8 mouse cellular contexts compared by ENCODE assay signal in genomic region chr11:115512407-115513183, GRCm38 (mm10). TPM values are rescaled to one million over a fixed set of nuclear protein-coding genes. Genes with fewer than 3 reads are reported as not detected.
DNase-seq lines count a peak whose midpoint lies in the region; ATAC-seq lines count a peak whose summit lies in the region.

No protein-coding gene starts in this region.

- WGBS in forebrain, embryonic 14.5 days, result 8% methylated on average over 8 of the region's 8 CpGs

- peak overlapping the region; percentile 91 for H3K4me2 ChIP-seq in forebrain, embryonic 14.5 days (ENCODE audit: low read length)

- peak overlapping the region; percentile 83 for H3K27ac ChIP-seq in forebrain, embryonic 14.5 days (ENCODE audit: low read depth, low read length)

- DNase-seq in layer of hippocampus, adult 9-11 months, result peak; percentile 24
- DNase-seq in layer of hippocampus, postnatal 36 days, result no peak
- peak; percentile 39 for DNase-seq in forebrain, embryonic 14.5 days (ENCODE audit: low spot score)
- peak; percentile 79 for DNase-seq in induced T-regulatory cell, adult 2 months (ENCODE audit: low read depth)
- DNase-seq in lung, postnatal 4 days, result peak; percentile 50 to 53
- DNase-seq in spleen, adult 18-20 months, result peak; percentile 25 to 41
- DNase-seq in layer of hippocampus, adult 9-10 months (ENCODE audit: low spot score), result no peak
- no peak for DNase-seq in frontal cortex, adult 2 months (ENCODE audit: extremely low spot score in 1 of 2, low spot score in 1 of 2)

- no peaks in the 10 kb centered on the region for H3K27me3 ChIP-seq in forebrain, embryonic 14.5 days (replicated peaks; ENCODE audit: control insufficient read depth, insufficient read depth, low read length)

- peak overlapping the region; percentile 100 for H3K9ac ChIP-seq in forebrain, embryonic 14.5 days (ENCODE audit: low read length)

- H3K4me3 ChIP-seq in forebrain, embryonic 14.5 days (ENCODE audit: low read depth, low read length), result peak overlapping the region; percentile 100

- H3K36me3 ChIP-seq in forebrain, embryonic 14.5 days (ENCODE audit: control insufficient read depth, insufficient read depth, low read length), result 0 out of 2 replicates have a peak, but pooled peaks cover 4% of the 10 kb centered on the region

- ATAC-seq in forebrain, embryonic 14.5 days, result no peak

- H3K9me3 ChIP-seq in forebrain, embryonic 14.5 days (replicated peaks; ENCODE audit: control insufficient read depth, low read length), result no peaks in the 10 kb centered on the region

- peaks cover 33% of the 10 kb centered on the region for H3K4me1 ChIP-seq in forebrain, embryonic 14.5 days (ENCODE audit: control insufficient read depth, insufficient read depth, low read length)

RNA-seq across cellular contexts. Expression of gene Jpt1, which starts 1.6 kb away (rescaled TPM):
- 100 to 1,000 TPM; 138 to 161 TPM for total RNA-seq in layer of hippocampus, postnatal 36 days (2021)
- polyA plus RNA-seq in forebrain, embryonic 14.5 days (2014; fragmentation: Nextera tagmentation; extraction: Ambion mirVana), result 2,151 and 2,168 TPM in 2 replicates
- polyA plus RNA-seq in frontal cortex, adult 2 months (2012; rRNA removed), result 209 and 216 TPM in 2 replicates

RNA-seq across cellular contexts. Expression of gene Nt5c, which starts 20.9 kb away (rescaled TPM):
- total RNA-seq in layer of hippocampus, postnatal 36 days (2021), result 10 to 100 TPM; 62.5 to 67.8 TPM
- 95.5 and 107 TPM in 2 replicates for polyA plus RNA-seq in forebrain, embryonic 14.5 days (2014; fragmentation: Nextera tagmentation; extraction: Ambion mirVana)
- 73.9 and 74.9 TPM in 2 replicates for polyA plus RNA-seq in frontal cortex, adult 2 months (2012; rRNA removed)

RNA-seq across cellular contexts. Expression of gene Sumo2, which starts 23.5 kb away (rescaled TPM):
- 100 to 1,000 TPM; 324 to 344 TPM for total RNA-seq in layer of hippocampus, postnatal 36 days (2021)
- 1,356 and 1,420 TPM in 2 replicates for polyA plus RNA-seq in forebrain, embryonic 14.5 days (2014; fragmentation: Nextera tagmentation; extraction: Ambion mirVana)
- 365 and 405 TPM in 2 replicates for polyA plus RNA-seq in frontal cortex, adult 2 months (2012; rRNA removed)

RNA-seq across cellular contexts. Expression of gene Armc7, which starts 37.1 kb away (rescaled TPM):
- total RNA-seq in layer of hippocampus, postnatal 36 days (2021), result 10 to 100 TPM; 10.9 to 11.2 TPM
- polyA plus RNA-seq in forebrain, embryonic 14.5 days (2014; fragmentation: Nextera tagmentation; extraction: Ambion mirVana), result 11.5 and 14.6 TPM in 2 replicates
- polyA plus RNA-seq in frontal cortex, adult 2 months (2012; rRNA removed), result 9.9 TPM in 2 replicates

RNA-seq across cellular contexts. Expression of gene Slc16a5, which starts 50.3 kb away (rescaled TPM):
- total RNA-seq in layer of hippocampus, postnatal 36 days (2021), result not detected
- 0.12 TPM in 1 of 2 replicates, not detected in the other for polyA plus RNA-seq in forebrain, embryonic 14.5 days (2014; fragmentation: Nextera tagmentation; extraction: Ambion mirVana)
- 0.06 TPM in 1 of 2 replicates, not detected in the other for polyA plus RNA-seq in frontal cortex, adult 2 months (2012; rRNA removed)

Comparison
In these comparisons a context has a peak if more than half of its experiments do, and no peak if none do; other contexts are left out.
1. DNase-seq: peak in layer of hippocampus, adult 9-11 months (single experiment), forebrain, embryonic 14.5 days (single experiment), induced T-regulatory cell, adult 2 months (single experiment), lung, postnatal 4 days (2 of 2) and spleen, adult 18-20 months (2 of 2); none in layer of hippocampus, postnatal 36 days (0 of 2), layer of hippocampus, adult 9-10 months (single experiment) and frontal cortex, adult 2 months (0 of 2).